ENCODE assay signal across 8 mouse cellular contexts in genomic region chr14:34674932-34675331, GRCm38 (mm10). TPM values are rescaled to one million over a fixed set of nuclear protein-coding genes. Genes with fewer than 3 reads are reported as not detected.
DNase-seq lines count a peak whose midpoint lies in the region; ATAC-seq and TF ChIP-seq lines count a peak whose summit lies in the region.

No protein-coding gene starts in this region.

- peak overlapping the region; percentile 88 for H3K4me3 ChIP-seq in kidney, embryonic 14.5 days (ENCODE audit: low read length)
- peak overlapping the region; percentile 93 for H3K4me3 ChIP-seq in bone marrow, adult 2 months (replicated peaks; ENCODE audit: control insufficient read depth, low read depth, low read length)
- peak overlapping the region; percentile 99 for H3K4me3 ChIP-seq in hindbrain, embryonic 11.5 days (ENCODE audit: low read depth, low read length)
- peak overlapping the region; percentile 98 for H3K4me3 ChIP-seq in midbrain, embryonic 12.5 days

- ATAC-seq in kidney, embryonic 14.5 days (ENCODE audit: low FRiP score, low TSS enrichment) = no peak
- no peak for ATAC-seq in hindbrain, embryonic 11.5 days (ENCODE audit: low FRiP score)
- ATAC-seq in midbrain, embryonic 12.5 days (ENCODE audit: low FRiP score, low read depth) = no peak

- H3K27me3 ChIP-seq in kidney, embryonic 14.5 days (ENCODE audit: control insufficient read depth, insufficient read depth, low read length) = no peaks in the 10 kb centered on the region
- no peaks in the 10 kb centered on the region for H3K27me3 ChIP-seq in hindbrain, embryonic 11.5 days (ENCODE audit: control insufficient read depth, insufficient read depth, low read length)
- no peaks in the 10 kb centered on the region for H3K27me3 ChIP-seq in midbrain, embryonic 12.5 days

- H3K36me3 ChIP-seq in kidney, embryonic 14.5 days (ENCODE audit: control insufficient read depth, insufficient read depth, low read length) = peaks cover 13% of the 10 kb centered on the region; the same call in 1 of the 2 replicates
- no peaks in the 10 kb centered on the region for H3K36me3 ChIP-seq in hindbrain, embryonic 11.5 days (ENCODE audit: control insufficient read depth, insufficient read depth, low read length)
- H3K36me3 ChIP-seq in midbrain, embryonic 12.5 days = 0 out of 2 replicates have a peak, but pooled peaks cover 6% of the 10 kb centered on the region

- TF ChIP-seq CTCF in bone marrow, adult 2 months (IDR thresholded peaks at IDR 0.05; ENCODE audit: control insufficient read depth, insufficient read depth, low read length) = no peak

- WGBS in kidney, embryonic 14.5 days = 28% methylated on average over 9 of the region's 9 CpGs
- 14% methylated on average over 9 of the region's 9 CpGs for WGBS in bone marrow, adult 2 months
- 32% methylated on average over 9 of the region's 9 CpGs for WGBS in hindbrain, embryonic 11.5 days
- WGBS in midbrain, embryonic 12.5 days = 35% methylated on average over 9 of the region's 9 CpGs

- no peak overlapping the region; the same call in 1 of the 2 replicates for H3K27ac ChIP-seq in kidney, embryonic 14.5 days (ENCODE audit: low read depth, low read length)
- H3K27ac ChIP-seq in bone marrow, adult 2 months (ENCODE audit: control insufficient read depth, insufficient read depth, low read depth, low read length, poor library complexity) = peak overlapping the region; percentile 98; the same call in 1 of the 2 replicates
- no peak overlapping the region; the same call in 1 of the 2 replicates for H3K27ac ChIP-seq in hindbrain, embryonic 11.5 days (ENCODE audit: low read depth, low read length)
- H3K27ac ChIP-seq in midbrain, embryonic 12.5 days (replicated peaks) = peak overlapping the region; percentile 95

- H3K4me2 ChIP-seq in kidney, embryonic 14.5 days (replicated peaks; ENCODE audit: low read depth, low read length) = peak overlapping the region; percentile 82
- peak overlapping the region; percentile 79 for H3K4me2 ChIP-seq in hindbrain, embryonic 11.5 days (replicated peaks; ENCODE audit: low read depth, low read length)
- H3K4me2 ChIP-seq in midbrain, embryonic 12.5 days (replicated peaks) = peak overlapping the region; percentile 75

- 0 out of 2 replicates have a peak, but pooled peaks cover 4% of the 10 kb centered on the region for H3K4me1 ChIP-seq in kidney, embryonic 14.5 days (ENCODE audit: control insufficient read depth, insufficient read depth, low read length)
- H3K4me1 ChIP-seq in bone marrow, adult 2 months (ENCODE audit: control insufficient read depth, insufficient read depth, low read length) = no peaks in the 10 kb centered on the region; the same call in 1 of the 2 replicates
- no peaks in the 10 kb centered on the region for H3K4me1 ChIP-seq in hindbrain, embryonic 11.5 days (replicated peaks; ENCODE audit: control insufficient read depth, insufficient read depth, low read length)
- H3K4me1 ChIP-seq in midbrain, embryonic 12.5 days = peaks cover 9% of the 10 kb centered on the region

- H3K9me3 ChIP-seq in kidney, embryonic 14.5 days (ENCODE audit: control insufficient read depth, low read length) = no peaks in the 10 kb centered on the region
- no peaks in the 10 kb centered on the region for H3K9me3 ChIP-seq in hindbrain, embryonic 11.5 days (ENCODE audit: control insufficient read depth, low read length)
- H3K9me3 ChIP-seq in midbrain, embryonic 12.5 days = no peaks in the 10 kb centered on the region

- peak overlapping the region; percentile 97; the same call in 1 of the 2 replicates for H3K9ac ChIP-seq in kidney, embryonic 14.5 days (ENCODE audit: low read depth, low read length)
- H3K9ac ChIP-seq in hindbrain, embryonic 11.5 days (ENCODE audit: low read depth, low read length) = peak overlapping the region; percentile 97
- H3K9ac ChIP-seq in midbrain, embryonic 12.5 days (replicated peaks) = peak overlapping the region; percentile 97

- TF ChIP-seq POLR2A in bone marrow, adult 2 months (IDR thresholded peaks at IDR 0.05; ENCODE audit: borderline replicate concordance, control insufficient read depth, low read depth, low read length) = no peak

- no peak for DNase-seq in kidney, adult 8-10 months
- no peak for DNase-seq in hindbrain, embryonic 11.5 days (ENCODE audit: low spot score)
- DNase-seq in urinary bladder, adult 18-20 months (ENCODE audit: low spot score in 2 of 2) = no peak
- DNase-seq in thymus, postnatal 14 days = no peak
- DNase-seq in thymus, adult 18-20 months = no peak

RNA-seq across cellular contexts. Expression of gene Wapl, which starts 1.2 kb away (rescaled TPM):
- 31.5 and 34.1 TPM in 2 replicates for polyA plus RNA-seq in kidney, embryonic 14.5 days (2014; fragmentation: Nextera tagmentation; extraction: Ambion mirVana)
- polyA plus RNA-seq in bone marrow, adult 2 months (2011; ENCODE audit: insufficient read depth, insufficient read length, low replicate concordance, missing spikeins) = 108 and 131 TPM in 2 replicates
- polyA plus RNA-seq in hindbrain, embryonic 11.5 days (2014; fragmentation: Nextera tagmentation; extraction: Ambion mirVana) = 33.2 and 38.7 TPM in 2 replicates
- polyA plus RNA-seq in midbrain, embryonic 12.5 days (2016; fragmentation: Nextera tagmentation; extraction: Ambion mirVana) = 34.4 and 40.6 TPM in 2 replicates

Comparison
In these comparisons a context has a peak if more than half of its experiments do, and no peak if none do; other contexts are left out.
1. H3K27ac ChIP-seq: peak in bone marrow, adult 2 months (single experiment) and midbrain, embryonic 12.5 days (single experiment); none in kidney, embryonic 14.5 days (single experiment) and hindbrain, embryonic 11.5 days (single experiment).
2. Peak in every context shown above with its lines, with median percentiles within 50 percentile points of each other: H3K4me2 ChIP-seq, H3K4me3 ChIP-seq and H3K9ac ChIP-seq.